ENCODE assay signal across 41 mouse cellular contexts in the genomic region with DNA sequence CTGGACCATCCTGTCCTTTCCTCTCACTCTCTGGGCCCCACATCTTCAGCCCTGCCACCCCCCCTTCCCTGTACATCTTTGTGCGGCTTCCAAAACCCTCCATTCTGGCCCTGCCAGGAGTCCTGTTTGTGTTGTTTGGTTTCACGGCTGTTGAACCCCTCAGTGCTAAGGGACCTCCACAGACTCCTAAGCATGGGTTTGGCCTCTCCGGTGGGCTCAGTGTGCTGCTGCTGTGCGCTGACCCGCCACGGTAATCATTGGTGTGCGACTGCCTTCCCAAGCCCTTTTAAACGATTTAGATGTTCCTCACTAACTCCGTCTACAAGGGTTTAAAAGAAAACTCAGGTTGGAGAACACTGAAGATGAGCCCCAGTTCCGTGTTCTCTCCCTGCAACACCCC. TPM values are rescaled to one million over a fixed set of nuclear protein-coding genes. Genes with fewer than 3 reads are reported as not detected.
"Had no signal": no experiment of that assay in that cellular context is flagged by ENCODE, and none has a peak within 500 bp of the region (broad histone marks: within the 10 kb centered on the region; RNA-seq: fewer than 3 reads in every experiment).

No protein-coding gene starts in this region.

- DNase-seq: forebrain, postnatal 0 days; gastrocnemius, postnatal 14 days; gastrocnemius, postnatal 36 days; heart, adult 18-20 months; heart, postnatal 10 days; kidney, adult 11 months; kidney, adult 2 months; kidney, adult 9 months; kidney, postnatal 14 days; kidney, postnatal 36 days; layer of hippocampus, adult 9-11 months; layer of hippocampus, postnatal 36 days; liver, embryonic 13.5 days had no signal

- ATAC-seq: forebrain, postnatal 0 days; hindbrain, postnatal 0 days; intestine, embryonic 16.5 days had no signal

- H3K9me3 ChIP-seq: hindbrain, embryonic 15.5 days; limb, embryonic 13.5 days; limb, embryonic 15.5 days; liver, embryonic 13.5 days had no signal

- H3K36me3 ChIP-seq: heart, embryonic 12.5 days; hindbrain, embryonic 13.5 days; hindbrain, embryonic 15.5 days; kidney, embryonic 15.5 days; limb, embryonic 13.5 days; limb, embryonic 15.5 days; liver, embryonic 13.5 days had no signal

- H3K9ac ChIP-seq: forebrain, postnatal 0 days; heart, embryonic 12.5 days; hindbrain, embryonic 13.5 days; hindbrain, embryonic 15.5 days; kidney, embryonic 15.5 days; limb, embryonic 13.5 days; limb, embryonic 15.5 days; liver, embryonic 13.5 days had no signal

- H3K4me2 ChIP-seq: heart, embryonic 12.5 days; hindbrain, embryonic 13.5 days; hindbrain, embryonic 15.5 days; kidney, embryonic 15.5 days; limb, embryonic 13.5 days; limb, embryonic 15.5 days; liver, embryonic 13.5 days had no signal

- H3K4me3 ChIP-seq: heart, embryonic 12.5 days; hindbrain, embryonic 13.5 days; hindbrain, embryonic 15.5 days; kidney, embryonic 15.5 days; limb, embryonic 13.5 days; limb, embryonic 15.5 days; liver, embryonic 13.5 days had no signal

- H3K27ac ChIP-seq: hindbrain, embryonic 13.5 days; hindbrain, embryonic 15.5 days; hindbrain, postnatal 0 days; kidney, embryonic 15.5 days; kidney, postnatal 0 days; limb, embryonic 13.5 days; limb, embryonic 15.5 days; liver, embryonic 13.5 days had no signal

- H3K4me1 ChIP-seq: heart, embryonic 12.5 days; hindbrain, embryonic 13.5 days; hindbrain, embryonic 15.5 days; limb, embryonic 13.5 days; limb, embryonic 15.5 days; liver, embryonic 13.5 days had no signal

- H3K27me3 ChIP-seq: hindbrain, embryonic 13.5 days; hindbrain, embryonic 15.5 days; kidney, embryonic 15.5 days; limb, embryonic 15.5 days; liver, embryonic 13.5 days had no signal

RNA-seq across cellular contexts. Expression of gene Olfr283, which starts 21.6 kb away (rescaled TPM):
- total RNA-seq: forebrain, postnatal 0 days; gastrocnemius, adult 18-20 months; gastrocnemius, adult 8-10 months; gastrocnemius, postnatal 14 days; gastrocnemius, postnatal 36 days; heart, adult 18-20 months; heart, adult 8-10 months; heart, postnatal 10 days; heart, postnatal 25 days; hematopoietic stem cell, adult 5-6 weeks; hindbrain, postnatal 0 days; layer of hippocampus, adult 18-20 months; layer of hippocampus, adult 8-10 months; layer of hippocampus, postnatal 14 days; layer of hippocampus, postnatal 36 days; left cerebral cortex, adult 18-20 months; left cerebral cortex, postnatal 14 days; left cerebral cortex, postnatal 36 days; liver, adult 2 months had no signal
- polyA plus RNA-seq: forebrain, postnatal 0 days; gonadal fat pad, adult 2 months; heart, embryonic 12.5 days; heart, embryonic 14.5 days; heart, embryonic 16.5 days; hindbrain, embryonic 11.5 days; hindbrain, embryonic 13.5 days; hindbrain, embryonic 15.5 days; hindbrain, postnatal 0 days; intestine, embryonic 14.5 days; intestine, embryonic 16.5 days; kidney, adult 2 months; kidney, embryonic 15.5 days; kidney, postnatal 0 days; large intestine, adult 2 months; limb, embryonic 11.5 days; limb, embryonic 13.5 days; limb, embryonic 15.5 days; liver, adult 2 months; liver, embryonic 13.5 days had no signal

RNA-seq across cellular contexts. Expression of gene Olfr282, which starts 28.7 kb away (rescaled TPM):
- total RNA-seq: forebrain, postnatal 0 days; gastrocnemius, adult 18-20 months; gastrocnemius, adult 8-10 months; gastrocnemius, postnatal 14 days; gastrocnemius, postnatal 36 days; heart, adult 18-20 months; heart, adult 8-10 months; heart, postnatal 10 days; heart, postnatal 25 days; hematopoietic stem cell, adult 5-6 weeks; hindbrain, postnatal 0 days; layer of hippocampus, adult 18-20 months; layer of hippocampus, adult 8-10 months; layer of hippocampus, postnatal 14 days; layer of hippocampus, postnatal 36 days; left cerebral cortex, adult 18-20 months; left cerebral cortex, postnatal 14 days; left cerebral cortex, postnatal 36 days; liver, adult 2 months had no signal
- polyA plus RNA-seq: forebrain, postnatal 0 days; gonadal fat pad, adult 2 months; heart, embryonic 12.5 days; heart, embryonic 14.5 days; heart, embryonic 16.5 days; hindbrain, embryonic 11.5 days; hindbrain, embryonic 13.5 days; hindbrain, embryonic 15.5 days; hindbrain, postnatal 0 days; intestine, embryonic 14.5 days; intestine, embryonic 16.5 days; kidney, adult 2 months; kidney, embryonic 15.5 days; kidney, postnatal 0 days; large intestine, adult 2 months; limb, embryonic 11.5 days; limb, embryonic 13.5 days; limb, embryonic 15.5 days; liver, adult 2 months; liver, embryonic 13.5 days had no signal

RNA-seq across cellular contexts. Expression of gene Olfr281, which starts 50.0 kb away (rescaled TPM):
- total RNA-seq: forebrain, postnatal 0 days; gastrocnemius, adult 18-20 months; gastrocnemius, adult 8-10 months; gastrocnemius, postnatal 14 days; gastrocnemius, postnatal 36 days; heart, adult 18-20 months; heart, adult 8-10 months; heart, postnatal 10 days; heart, postnatal 25 days; hematopoietic stem cell, adult 5-6 weeks; hindbrain, postnatal 0 days; layer of hippocampus, adult 18-20 months; layer of hippocampus, adult 8-10 months; layer of hippocampus, postnatal 14 days; layer of hippocampus, postnatal 36 days; left cerebral cortex, adult 18-20 months; left cerebral cortex, postnatal 14 days; left cerebral cortex, postnatal 36 days; liver, adult 2 months had no signal
- polyA plus RNA-seq: forebrain, postnatal 0 days; gonadal fat pad, adult 2 months; heart, embryonic 12.5 days; heart, embryonic 14.5 days; heart, embryonic 16.5 days; hindbrain, embryonic 11.5 days; hindbrain, embryonic 13.5 days; hindbrain, embryonic 15.5 days; hindbrain, postnatal 0 days; intestine, embryonic 14.5 days; intestine, embryonic 16.5 days; kidney, adult 2 months; kidney, embryonic 15.5 days; kidney, postnatal 0 days; large intestine, adult 2 months; limb, embryonic 11.5 days; limb, embryonic 13.5 days; limb, embryonic 15.5 days; liver, adult 2 months; liver, embryonic 13.5 days had no signal
